Mouse (Mus musculus) urinary bladder, adult 18-20 months (tissue): Measurements from ENCODE around the gene Tmeff2.

ENCODE experiments used
- DNase-seq, 2 experiments: peaks; one replicate each; pipeline ENCODE4 v3.0.0; 2022; ENCODE audit warnings: low spot score in 2 of 2, mixed read lengths in 2 of 2

Gene Tmeff2

DNA sequence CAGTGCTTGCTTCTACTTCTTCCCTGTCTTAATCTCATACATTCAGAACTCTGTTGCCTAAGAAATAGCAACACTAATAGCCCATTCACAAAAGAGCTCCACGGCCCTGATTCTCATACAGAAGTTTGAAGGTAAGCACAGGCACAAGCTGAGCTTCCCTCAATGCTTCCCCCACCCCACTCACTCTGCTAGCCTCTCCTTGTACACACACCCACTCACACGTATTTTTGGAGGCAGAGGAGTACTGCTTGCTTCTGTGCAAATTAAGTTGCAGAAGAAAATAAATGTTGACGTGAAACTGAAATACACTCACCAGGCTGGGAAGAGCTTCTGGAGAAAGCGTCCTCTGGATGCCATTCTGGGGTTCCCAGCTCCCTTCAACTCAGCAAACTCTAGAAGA is 80.1 kb downstream of the Tmeff2 start:
- no peak for DNase-seq

DNA sequence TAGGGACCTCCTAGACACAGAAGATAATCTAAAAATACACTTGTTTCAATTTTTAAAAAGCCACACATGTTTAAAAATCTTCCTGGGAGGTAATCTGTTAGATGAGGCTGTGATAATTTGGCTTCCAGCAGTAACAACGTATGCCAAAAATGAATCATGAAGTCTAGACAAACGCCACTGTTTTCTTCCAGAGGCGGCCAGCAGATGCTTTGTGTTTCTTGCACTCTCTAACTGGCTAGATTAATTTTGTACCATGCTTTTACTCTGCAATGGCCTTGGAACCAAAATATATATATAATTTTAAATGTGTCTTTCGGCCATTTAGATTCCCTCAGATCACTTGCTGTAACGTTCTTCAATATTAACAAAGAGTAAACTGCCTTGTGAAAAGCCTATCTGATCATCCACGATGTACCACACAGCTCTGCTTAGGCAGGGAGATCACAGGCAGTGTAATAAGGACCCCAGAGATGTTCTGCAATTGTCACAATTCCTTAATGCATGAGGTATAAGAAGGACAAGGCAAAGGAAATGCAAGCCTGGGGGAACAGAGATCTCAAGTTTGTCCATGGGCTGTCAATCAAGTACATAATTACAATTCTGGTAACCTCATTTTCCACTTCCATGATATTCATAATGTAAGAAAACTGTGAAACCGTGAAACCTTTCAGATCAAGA is 80.8 kb downstream of the Tmeff2 start:
- no peak for DNase-seq

DNA sequence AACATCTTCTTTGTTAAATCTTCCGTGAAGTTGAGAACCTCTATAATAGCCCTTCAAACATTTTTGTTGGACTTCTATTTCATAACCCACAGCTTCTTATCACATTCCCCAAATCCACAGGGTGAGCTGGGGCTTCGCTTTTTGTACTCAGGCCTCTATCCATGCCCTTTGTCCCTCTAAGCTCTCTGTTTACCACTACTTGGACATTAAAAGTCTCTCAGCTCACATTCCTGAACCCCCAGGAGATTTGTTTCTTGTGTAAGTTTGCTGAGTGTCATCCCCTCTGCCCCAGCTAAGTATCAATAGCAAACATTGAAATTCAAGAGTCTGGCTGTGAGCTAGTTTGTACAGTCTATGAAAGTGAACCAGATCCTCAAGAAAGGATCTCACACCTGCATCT is 90.2 kb downstream of the Tmeff2 start:
- DNase-seq, result no peak

DNA sequence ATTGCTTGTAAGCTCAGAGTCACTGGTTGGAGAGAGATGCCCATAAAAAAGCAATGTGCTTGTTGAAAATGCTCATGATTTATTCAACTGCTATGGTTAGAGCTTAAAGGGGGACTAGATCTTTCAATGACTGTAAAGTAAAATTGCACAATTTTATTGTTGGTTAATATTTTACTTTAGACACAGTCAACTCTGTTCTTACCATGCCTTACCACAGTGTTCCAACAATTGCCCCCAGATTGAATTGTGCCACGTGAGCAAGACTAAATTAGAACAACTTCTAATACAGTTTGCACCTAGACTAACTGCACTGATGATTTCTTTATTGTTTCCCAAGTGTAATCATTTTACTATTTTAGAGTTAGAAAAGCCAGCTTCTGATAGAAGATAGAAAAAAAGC is 94.1 kb downstream of the Tmeff2 start:
- no peak for DNase-seq

DNA sequence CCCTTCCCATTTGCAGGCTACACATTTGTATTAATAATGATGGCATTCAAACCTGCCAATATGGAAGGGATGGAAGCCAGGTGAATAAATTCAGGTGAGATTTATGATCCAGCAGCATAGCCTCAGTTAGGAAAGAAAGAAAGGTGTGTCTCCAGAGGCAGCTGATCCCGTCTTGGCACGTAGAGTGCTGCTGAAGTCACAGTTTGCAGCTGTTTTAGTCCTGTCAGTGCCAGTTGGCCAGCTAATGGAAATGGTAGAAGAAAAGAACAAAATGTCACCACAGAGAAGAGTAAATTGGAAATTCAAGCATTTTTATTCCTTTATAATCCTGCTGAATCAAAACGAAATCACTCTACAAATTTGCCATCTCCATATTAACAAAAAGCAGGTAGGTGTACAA is 99.3 kb downstream of the Tmeff2 start:
- DNase-seq, result no peak

DNA sequence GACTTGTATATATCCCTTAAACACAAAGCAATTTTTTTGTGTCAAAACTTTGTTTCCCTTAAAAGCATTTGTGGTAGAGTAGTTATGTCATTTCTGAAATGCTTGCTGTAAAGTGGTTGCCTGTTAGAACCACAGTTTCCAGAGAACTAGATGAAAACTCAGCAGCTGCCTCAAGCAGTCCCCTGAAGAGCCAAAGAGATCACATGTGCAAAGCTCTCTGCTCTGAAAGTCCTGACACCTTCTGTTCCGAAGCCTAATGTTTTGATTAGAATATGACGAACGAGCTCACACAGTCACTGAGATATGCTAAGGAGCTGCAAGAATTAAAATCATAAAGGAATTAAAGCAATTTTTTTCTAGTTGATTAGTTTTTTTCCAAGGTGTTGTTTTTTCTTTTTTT is 107.9 kb downstream of the Tmeff2 start:
- DNase-seq, result no peak

DNA sequence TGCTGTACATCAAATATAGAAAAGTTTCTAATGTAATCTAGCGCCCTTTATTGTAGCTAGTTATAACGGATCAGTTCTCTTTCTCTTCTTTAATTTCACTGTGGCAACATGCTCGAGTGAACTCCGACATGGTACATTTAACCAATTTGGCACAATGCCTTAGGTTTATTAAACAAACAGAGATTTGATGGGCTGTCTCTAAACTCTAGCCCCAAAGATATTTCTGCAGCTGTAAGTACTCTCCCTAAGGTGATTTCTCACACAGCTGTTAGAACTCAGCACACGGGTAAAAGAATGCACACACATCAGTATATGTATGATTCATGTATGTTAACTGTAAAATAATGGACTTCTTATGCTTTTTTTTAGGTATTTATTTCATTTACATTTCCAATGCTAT is 139.8 kb downstream of the Tmeff2 start:
- DNase-seq, result no peak

DNA sequence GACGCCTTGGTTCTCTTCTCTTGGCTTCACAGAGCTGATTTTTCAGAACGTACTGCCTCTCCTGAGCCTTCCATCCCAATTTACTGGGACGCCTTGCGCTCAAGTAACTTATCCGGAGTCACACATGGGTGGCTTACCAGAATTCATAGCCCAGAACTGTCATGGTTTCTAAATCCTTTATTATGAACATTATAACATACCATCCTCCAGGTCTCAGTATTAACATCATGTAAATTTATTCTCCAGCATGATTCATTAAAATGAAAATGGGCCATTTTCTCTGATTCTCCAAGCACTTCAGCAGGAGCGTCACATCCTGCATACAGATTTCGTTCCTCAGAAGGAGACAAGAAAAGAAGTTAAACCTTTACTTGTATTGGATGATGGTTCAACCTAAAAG is 144.4 kb downstream of the Tmeff2 start:
- DNase-seq, result no peak

DNA sequence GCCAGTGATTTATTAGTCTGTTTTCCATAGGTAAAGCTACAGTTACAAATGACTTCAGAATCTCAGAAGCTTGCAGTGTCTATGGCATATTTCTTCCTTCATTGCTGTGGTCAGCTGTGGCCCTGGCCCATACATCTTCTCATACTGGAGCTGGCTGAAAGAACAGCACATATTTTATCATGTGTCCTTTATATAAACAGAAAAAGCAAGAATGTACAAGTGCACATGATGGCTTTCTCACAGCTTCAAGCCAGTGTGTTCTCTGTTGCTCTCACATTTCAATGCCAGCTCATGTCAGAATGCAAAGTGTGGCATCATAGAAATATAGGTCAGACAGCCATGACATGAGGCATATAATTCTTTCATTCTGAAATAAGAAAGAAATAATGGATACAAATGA is 164.1 kb downstream of the Tmeff2 start:
- no peak for DNase-seq

DNA sequence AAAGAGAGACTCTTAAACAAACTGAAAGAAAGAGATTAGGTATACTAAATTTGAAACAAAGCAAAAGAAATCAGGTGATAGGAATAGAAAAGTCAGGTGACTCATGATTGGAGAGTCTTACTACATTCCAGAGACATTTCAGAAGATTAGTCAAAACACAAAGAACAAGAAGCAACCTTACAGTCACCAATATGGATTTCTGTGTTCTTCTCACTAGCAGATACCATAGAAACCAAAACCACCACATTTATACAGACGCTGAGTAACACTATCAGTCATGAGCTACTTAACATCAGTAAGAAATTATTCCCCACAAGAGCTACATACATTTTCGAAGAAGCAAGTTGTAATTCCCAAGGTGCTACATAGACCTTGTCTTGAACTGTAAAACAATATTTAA is 165.2 kb downstream of the Tmeff2 start:
- DNase-seq, result no peak

DNA sequence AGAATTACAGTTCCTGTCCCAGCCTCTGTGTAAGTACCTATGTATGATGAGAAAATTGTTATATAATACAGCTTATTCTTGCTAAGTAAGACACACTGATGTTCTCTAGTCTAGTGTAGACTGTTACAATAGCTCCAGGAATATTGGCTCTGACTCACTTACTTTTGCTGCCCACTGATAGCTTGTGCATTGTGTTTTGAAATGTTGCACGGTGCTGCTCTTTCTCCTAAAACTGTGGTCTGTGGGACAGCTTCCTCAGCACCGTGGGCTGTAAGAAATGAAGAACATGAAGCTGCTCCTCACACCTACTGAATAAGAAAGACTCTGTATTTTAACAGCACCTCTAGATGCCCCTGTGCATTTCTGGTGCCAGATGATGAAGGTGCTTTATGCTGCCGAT is 168.4 kb downstream of the Tmeff2 start:
- no peak for DNase-seq

DNA sequence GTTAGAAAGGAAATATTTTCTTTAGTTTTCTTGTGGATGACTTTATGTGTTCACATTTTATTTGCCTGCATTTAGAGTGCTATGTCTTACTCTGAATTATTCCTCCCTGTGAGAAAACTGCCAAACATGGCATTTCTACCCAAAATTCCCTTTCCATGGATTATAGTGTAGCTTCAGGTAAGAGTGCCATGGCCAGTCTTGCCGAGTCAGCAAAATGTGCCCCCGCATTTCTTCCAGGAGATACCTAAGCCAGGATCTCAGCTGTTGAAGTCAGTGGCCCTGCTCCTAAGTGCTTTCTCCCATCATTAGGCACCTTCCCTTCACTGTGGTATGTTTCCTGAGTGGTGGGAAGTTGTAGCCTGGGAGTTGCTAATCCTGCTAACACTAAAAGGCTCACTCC is 168.8 kb downstream of the Tmeff2 start:
- no peak for DNase-seq

DNA sequence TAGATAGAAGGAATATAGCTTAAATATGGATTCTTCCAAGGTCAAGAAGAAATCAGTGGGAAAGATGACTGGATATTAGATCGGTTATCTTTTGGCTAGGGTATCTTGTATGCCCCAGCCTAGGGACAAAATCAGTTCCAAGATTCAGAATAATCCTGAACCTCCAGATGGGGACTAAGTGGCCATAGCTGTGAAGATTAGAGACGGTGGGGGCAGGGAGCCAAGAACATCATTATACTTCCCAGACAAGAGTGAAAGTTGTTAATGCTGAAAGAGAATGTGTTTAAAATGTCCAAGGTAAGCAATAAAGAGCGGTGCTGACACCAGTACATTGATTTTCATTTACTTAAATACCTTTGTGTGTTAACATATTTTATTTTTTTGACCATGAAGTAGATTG is 173.6 kb downstream of the Tmeff2 start:
- DNase-seq, result no peak

DNA sequence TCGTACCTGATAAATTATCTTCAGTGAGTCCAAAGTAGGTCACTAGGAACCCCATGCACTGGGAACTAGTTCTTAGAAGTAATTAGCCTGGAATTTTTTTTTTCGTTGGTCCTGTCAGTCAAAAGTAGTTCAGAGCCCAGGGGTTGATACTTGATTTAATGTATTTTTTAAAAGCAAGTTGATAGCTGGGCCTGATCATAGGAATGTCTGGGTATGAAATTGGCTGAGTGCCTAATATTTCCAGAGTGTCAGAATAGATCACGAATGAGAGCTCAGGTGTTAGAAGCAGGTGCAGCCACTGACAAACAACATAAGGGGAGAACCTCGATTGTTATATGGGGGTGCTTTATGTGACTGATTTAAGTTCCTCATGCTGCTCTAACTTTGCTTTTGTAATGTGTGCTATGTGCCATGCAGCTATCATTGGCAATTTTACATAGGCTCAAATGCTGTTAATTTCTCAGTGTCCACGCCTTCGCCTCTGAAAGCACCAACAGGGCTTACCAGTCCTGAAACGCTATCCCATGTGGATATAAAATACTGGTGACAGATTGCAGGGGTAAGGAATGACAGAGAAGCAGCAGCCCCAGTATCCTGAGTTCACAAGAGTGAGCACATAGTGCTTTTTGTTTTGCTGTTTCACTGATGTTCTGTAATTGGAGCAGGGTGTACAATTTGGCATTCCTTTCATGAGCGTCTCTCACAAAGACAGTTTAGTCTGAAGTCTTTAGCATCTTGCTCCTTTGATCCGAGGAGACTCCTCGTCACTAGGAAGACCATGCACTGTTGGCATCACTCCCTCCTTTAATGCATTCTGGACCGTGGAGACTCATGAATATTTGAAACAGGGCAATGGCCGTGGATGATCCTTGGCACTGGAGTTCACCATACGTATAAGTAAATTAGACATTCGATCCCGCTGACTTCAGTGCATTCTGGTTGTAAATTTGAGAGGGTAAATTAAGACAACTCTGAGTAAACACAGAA is 175.6 kb downstream of the Tmeff2 start:
- no peak for DNase-seq

DNA sequence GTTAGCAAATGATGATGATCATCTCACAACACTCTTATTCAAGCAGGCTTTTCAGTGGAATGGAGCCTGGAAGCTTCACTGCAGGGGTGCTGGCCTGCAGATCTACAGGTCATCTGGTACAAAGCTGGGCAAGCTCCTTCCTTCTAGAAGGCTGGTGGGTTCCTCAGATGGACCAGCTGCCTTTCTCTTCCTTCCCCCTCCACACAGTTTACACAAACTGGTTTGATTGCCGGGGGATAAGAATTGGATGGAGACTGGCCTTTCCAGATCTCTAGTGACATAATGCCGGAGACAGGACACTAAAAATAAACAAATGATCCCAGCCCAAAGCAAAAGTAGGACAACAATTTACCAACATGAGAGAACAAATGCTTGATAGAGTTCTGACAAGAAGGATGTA is 188.5 kb downstream of the Tmeff2 start:
- no peak for DNase-seq

DNA sequence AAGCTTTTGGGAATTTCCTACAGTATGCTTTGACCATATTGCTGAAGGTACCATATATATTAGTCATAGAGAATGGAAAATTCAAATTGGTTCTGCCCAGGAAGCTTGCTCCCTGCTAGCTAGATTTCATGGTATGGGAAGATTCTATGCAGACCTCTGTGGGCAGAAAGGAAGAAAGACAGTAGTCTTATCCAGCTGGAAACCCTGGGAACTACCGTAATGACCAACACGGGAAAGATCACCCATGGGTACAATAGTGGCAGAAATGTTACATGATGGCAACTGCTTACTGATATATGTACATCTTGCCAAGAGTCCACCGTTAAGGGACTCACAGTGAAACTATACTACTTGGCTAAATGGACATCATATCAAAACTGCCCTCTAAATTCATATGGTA is 189.4 kb downstream of the Tmeff2 start:
- DNase-seq, result no peak

DNA sequence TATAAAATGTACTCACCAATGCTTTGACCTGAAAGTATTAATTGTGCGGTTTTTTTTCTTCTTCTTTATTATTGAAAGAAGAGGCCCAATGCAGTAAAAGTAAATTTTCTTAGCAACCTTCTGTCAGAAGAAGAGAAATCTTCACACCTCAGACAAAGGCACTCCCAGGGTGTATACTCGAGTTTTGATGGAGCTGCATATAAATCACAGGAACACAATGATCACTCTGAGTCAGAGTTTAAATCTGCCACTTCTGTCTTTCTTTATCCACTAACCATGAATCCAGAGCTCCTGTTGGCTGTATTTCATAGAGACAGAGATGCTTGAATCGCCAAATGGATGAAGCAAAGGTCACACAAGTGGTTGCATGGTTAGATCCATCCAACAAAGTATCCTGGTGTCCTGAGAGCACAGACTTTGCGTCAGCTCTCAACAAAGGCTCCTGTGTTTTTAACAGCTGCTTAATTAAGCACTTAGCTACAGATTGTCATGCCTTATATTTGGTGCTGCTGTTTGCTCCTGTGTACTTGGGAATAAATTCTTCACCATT is 189.8 kb downstream of the Tmeff2 start:
- no peak for DNase-seq

DNA sequence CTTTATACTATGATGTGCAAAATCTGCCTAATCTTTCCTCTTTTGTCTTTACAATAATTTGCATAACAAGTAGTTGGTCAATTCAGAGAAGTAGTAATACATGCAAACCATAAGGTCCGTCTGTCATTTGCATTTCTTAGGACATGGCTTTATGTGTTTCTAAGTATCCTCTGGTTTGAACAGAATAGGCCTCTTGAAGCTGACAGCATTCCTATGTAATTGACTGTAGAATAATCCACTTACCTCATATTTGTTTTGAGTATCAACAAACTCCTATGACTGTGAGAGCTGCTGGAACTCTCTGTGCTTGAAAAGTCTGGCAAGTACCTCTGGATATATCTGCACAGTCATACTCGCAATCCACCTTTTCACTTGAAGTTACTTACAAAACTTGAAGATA is 194.3 kb downstream of the Tmeff2 start:
- DNase-seq, result no peak

DNA sequence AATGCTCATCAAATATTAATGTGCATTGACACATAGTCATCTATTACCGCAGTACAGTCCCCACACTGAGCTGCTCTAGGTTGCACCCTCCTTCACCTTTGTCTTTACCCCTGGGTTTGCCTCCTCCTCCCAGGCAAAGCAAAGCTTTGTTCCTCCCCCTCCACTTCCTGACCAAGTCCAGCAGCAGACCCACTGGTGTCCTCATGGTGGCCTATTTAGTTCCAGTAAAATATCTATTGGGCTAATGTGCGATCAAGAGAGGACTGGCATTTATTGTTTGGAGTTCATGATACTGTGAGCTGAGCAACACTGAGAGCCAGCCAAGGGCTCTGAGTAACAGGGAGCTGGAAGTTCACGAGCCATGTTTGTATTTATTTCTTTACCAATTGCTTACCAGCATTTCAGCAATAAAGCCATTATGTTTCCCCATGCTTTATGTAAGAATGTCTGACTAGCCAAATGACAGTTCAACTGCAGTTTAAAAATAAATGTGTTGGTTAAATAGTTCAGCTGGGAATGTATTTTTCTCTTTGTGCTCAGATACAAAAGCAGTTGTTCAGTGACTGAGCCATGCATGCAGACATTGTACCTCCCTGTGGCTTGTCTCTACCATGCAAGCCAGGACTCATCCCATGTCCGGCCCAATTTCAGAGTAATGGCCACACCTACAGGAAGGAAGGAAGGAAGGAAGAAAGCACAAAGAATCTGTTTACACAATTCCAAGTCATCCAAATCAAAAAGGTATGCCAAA is 196.6 kb downstream of the Tmeff2 start:
- no peak for DNase-seq

DNA sequence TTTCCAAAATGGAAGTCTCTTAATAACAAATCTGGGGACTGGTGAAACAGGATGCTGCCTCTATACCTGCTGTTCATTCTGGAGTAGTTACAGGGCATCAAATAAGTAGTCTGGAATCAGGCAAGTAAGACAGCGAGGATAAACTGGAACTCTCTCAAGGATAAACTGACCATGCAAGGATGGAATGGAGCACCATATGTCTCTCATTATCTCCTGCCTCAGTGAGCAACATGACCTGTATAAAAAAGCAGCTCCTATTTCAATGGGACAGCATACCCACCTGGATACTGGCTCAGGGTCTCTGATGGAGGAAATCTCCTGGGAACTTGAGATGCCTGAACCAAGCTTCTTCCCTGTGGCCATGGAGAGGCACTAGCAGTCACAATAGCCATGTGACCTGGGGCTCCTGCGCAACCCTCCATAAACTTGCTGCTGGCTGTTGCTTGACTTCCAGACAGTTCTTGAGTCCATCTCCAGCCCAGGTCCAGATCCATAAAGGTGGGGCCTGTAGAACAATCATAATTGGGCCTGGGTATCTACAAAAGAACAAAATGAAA is 200.7 kb downstream of the Tmeff2 start:
- DNase-seq, result no peak

DNA sequence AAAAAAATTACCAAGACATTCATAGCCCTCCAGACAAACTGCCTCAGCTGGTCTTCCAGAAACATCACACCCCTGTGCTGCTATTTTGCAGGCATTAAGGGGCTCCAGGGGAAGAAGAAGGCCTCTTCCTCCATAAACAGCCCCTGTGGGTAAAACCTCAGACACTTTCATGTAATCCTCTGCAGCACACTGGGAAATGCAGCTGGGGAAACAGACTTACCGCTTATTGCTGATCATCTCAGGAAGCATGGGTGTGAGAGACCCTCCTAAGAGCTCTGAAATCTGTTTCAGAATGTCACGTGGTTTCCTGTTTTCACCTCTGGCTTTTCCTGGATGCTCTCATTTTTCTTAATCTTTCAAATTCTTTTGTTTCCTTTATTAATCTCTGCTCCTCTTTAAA is 204.3 kb downstream of the Tmeff2 start:
- no peak for DNase-seq

DNA sequence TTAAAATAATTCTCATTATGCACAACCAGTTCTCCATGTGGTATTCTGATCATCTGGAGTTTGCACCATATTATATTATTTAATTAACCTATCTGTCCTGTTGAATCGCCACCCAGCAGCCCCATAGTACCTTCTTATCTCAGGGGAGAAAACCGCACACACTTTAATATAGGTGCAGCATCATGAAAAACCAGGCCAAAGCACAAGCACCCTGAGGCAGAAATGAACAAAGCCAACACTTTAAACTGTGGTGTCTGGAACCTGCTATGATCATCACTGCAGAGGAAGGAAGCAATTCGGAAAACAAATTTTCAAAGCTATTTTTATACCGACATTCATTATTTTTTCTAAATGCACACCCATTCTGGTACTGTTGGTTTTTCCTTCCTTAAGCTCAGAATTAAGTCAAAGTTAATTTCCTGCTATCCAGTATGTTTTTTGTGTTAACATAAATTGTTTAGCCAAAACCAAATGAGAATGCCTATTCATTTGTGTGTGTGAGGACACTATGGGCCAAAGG is 206.0 kb downstream of the Tmeff2 start:
- no peak for DNase-seq
